Mouse (Mus musculus): ENCODE results near the gene Ifna6.
"Not testable (repeated sequence)": the region's sequence is repeated elsewhere in the genome, so short reads cannot be mapped to it uniquely, and the experiment has no call there.

Ifna6 gene

DNA sequence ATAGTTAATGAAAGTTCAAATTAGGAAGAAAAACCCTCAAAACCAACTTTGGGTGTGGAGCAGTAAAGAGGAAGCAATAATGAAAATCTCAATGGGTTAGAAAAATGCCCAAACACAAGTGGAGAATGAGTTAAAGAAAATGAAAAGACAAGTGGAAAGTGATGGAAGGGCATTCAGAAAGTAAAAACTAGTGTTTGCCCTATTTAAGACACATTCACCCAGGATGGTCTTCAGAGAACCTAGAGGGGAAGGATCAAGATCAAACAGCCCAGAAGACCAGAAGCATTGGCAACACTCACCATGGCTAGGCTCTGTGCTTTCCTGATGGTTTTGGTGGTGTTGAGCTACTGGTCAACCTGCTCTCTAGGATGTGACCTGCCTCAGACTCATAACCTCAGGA, at the start of gene Ifna6:
Gene Ifna6, plus strand, starts transcription at position 301 of the 400 bp plus-strand sequence.
- not testable (repeated sequence) for DNase-seq (ENCODE audit: low spot score)

DNA sequence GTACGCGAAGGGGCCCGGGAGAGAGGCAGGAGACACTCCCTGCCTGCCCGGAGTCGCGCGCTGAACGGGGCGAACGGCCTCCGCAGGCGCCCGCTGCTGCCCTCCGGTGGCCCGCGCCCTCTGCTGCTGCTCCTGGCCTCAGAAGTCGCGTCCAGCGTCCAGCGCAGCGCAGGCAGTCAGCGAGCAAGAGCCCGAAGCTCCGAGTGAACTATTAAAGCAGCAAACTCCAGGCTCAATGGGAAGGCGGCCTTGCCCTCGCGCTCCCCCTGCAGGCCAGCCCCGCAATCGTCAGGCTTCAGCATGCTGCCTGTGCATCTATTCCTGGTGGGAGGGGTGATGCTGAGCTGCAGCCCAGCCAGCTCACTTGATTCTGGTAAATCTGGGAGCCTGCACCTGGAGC, 47.7 kb upstream of the Ifna6 start, which contains the start of gene Gm13272:
Gene Gm13272, plus strand, starts transcription at position 301 of the 400 bp plus-strand sequence.
- not testable (repeated sequence) for DNase-seq (ENCODE audit: low spot score)

GRCm38 (mm10) chr4:88780320-88780719, 46.9 kb upstream of the Ifna6 start:
- DNase-seq (ENCODE audit: low spot score), result not testable (repeated sequence)

- not testable (repeated sequence) for DNase-seq (ENCODE audit: low spot score)
These were observed 45.4 kb upstream of the Ifna6 start, which contains the start of gene Ifnz for GRCm38 (mm10) chr4:88781831-88782230. Gene Ifnz, plus strand, starts transcription at chr4:88782131.

DNA sequence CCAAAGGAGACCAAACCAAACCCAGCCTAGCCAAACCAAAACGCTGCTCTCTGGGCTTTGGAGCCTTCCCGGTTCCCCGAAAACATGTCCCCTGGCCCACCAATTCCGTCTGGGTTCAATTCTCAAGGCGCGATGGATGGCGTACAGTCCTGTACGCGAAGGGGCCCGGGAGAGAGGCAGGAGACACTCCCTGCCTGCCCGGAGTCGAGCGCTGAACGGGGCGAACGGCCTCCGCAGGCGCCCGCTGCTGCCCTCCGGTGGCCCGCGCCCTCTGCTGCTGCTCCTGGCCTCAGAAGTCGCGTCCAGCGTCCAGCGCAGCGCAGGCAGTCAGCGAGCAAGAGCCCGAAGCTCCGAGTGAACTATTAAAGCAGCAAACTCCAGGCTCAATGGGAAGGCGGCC, 44.9 kb upstream of the Ifna6 start:
- DNase-seq (ENCODE audit: low spot score), result peak; percentile 31

GRCm38 (mm10) chr4:88785409-88785808, 41.8 kb upstream of the Ifna6 start, which contains the start of gene Gm13276:
Gene Gm13276, plus strand, starts transcription at chr4:88785709.
- not testable (repeated sequence) for DNase-seq (ENCODE audit: low spot score)

DNA sequence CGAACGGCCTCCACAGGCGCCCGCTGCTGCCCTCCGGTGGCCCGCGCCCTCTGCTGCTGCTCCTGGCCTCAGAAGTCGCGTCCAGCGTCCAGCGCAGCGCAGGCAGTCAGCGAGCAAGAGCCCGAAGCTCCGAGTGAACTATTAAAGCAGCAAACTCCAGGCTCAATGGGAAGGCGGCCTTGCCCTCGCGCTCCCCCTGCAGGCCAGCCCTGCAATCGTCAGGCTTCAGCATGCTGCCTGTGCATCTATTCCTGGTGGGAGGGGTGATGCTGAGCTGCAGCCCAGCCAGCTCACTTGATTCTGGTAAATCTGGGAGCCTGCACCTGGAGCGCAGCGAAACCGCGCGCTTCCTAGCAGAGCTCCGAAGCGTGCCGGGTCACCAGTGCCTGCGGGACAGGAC, 38.8 kb upstream of the Ifna6 start, which contains the start of gene Gm13277:
Gene Gm13277, plus strand, starts transcription at position 231 of the 400 bp plus-strand sequence.
- peak; percentile 62 for DNase-seq (ENCODE audit: low spot score)

DNA sequence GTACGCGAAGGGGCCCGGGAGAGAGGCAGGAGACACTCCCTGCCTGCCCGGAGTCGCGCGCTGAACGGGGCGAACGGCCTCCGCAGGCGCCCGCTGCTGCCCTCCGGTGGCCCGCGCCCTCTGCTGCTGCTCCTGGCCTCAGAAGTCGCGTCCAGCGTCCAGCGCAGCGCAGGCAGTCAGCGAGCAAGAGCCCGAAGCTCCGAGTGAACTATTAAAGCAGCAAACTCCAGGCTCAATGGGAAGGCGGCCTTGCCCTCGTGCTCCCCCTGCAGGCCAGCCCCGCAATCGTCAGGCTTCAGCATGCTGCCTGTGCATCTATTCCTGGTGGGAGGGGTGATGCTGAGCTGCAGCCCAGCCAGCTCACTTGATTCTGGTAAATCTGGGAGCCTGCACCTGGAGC, 36.0 kb upstream of the Ifna6 start, which contains the start of gene Gm13278:
Gene Gm13278, plus strand, starts transcription at position 301 of the 400 bp plus-strand sequence.
- DNase-seq (ENCODE audit: low spot score), result not testable (repeated sequence)

GRCm38 (mm10) chr4:88793936-88794675, 33.1 kb upstream of the Ifna6 start, which contains the start of gene Gm13275:
Gene Gm13275, plus strand, starts transcription at chr4:88794487.
- DNase-seq (ENCODE audit: low spot score), result peak; percentile 71

DNA sequence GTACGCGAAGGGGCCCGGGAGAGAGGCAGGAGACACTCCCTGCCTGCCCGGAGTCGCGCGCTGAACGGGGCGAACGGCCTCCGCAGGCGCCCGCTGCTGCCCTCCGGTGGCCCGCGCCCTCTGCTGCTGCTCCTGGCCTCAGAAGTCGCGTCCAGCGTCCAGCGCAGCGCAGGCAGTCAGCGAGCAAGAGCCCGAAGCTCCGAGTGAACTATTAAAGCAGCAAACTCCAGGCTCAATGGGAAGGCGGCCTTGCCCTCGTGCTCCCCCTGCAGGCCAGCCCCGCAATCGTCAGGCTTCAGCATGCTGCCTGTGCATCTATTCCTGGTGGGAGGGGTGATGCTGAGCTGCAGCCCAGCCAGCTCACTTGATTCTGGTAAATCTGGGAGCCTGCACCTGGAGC, 30.1 kb upstream of the Ifna6 start, which contains the start of gene Gm13279:
Gene Gm13279, plus strand, starts transcription at position 301 of the 400 bp plus-strand sequence.
- not testable (repeated sequence) for DNase-seq (ENCODE audit: low spot score)

- not testable (repeated sequence) for DNase-seq (ENCODE audit: low spot score)
These were observed 27.9 kb upstream of the Ifna6 start, which contains the start of gene Gm13285 for GRCm38 (mm10) chr4:88799365-88799764. Gene Gm13285, plus strand, starts transcription at chr4:88799665.

DNA sequence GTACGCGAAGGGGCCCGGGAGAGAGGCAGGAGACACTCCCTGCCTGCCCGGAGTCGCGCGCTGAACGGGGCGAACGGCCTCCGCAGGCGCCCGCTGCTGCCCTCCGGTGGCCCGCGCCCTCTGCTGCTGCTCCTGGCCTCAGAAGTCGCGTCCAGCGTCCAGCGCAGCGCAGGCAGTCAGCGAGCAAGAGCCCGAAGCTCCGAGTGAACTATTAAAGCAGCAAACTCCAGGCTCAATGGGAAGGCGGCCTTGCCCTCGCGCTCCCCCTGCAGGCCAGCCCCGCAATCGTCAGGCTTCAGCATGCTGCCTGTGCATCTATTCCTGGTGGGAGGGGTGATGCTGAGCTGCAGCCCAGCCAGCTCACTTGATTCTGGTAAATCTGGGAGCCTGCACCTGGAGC, 24.3 kb upstream of the Ifna6 start, which contains the start of gene Gm13287:
Gene Gm13287, plus strand, starts transcription at position 301 of the 400 bp plus-strand sequence.
- not testable (repeated sequence) for DNase-seq (ENCODE audit: low spot score)

- not testable (repeated sequence) for DNase-seq (ENCODE audit: low spot score)
These were observed 22.0 kb upstream of the Ifna6 start, which contains the start of gene Gm13288 for GRCm38 (mm10) chr4:88805231-88805630. Gene Gm13288, plus strand, starts transcription at chr4:88805531.

- DNase-seq (ENCODE audit: low spot score), result peak; percentile 49
These were observed 21.5 kb upstream of the Ifna6 start for GRCm38 (mm10) chr4:88805761-88806160.

DNA sequence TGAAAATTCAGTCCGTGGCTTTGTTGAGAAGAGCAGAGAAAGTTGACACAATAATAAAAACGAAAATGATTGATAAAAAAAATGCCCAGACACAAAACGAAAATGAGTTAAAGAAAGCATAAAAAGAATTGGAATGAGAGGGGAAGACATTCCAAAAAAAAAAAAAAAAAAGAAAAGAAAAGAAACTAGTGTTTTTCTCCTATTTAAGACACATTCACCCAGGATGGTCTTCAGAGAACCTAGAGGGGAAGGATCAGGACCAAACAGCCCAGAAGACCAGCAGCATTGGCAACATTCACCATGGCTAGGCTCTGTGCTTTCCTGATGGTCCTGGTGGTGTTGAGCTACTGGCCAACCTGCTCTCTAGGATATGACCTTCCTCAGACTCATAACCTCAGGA, 11.3 kb upstream of the Ifna6 start, which contains the start of gene Ifna7:
Gene Ifna7, plus strand, starts transcription at position 301 of the 400 bp plus-strand sequence.
- no peak for DNase-seq (ENCODE audit: low spot score)

GRCm38 (mm10) chr4:88819659-88820058, 7.6 kb upstream of the Ifna6 start, which contains the start of gene Ifna11:
Gene Ifna11, plus strand, starts transcription at chr4:88819959.
- DNase-seq (ENCODE audit: low spot score), result no peak

DNA sequence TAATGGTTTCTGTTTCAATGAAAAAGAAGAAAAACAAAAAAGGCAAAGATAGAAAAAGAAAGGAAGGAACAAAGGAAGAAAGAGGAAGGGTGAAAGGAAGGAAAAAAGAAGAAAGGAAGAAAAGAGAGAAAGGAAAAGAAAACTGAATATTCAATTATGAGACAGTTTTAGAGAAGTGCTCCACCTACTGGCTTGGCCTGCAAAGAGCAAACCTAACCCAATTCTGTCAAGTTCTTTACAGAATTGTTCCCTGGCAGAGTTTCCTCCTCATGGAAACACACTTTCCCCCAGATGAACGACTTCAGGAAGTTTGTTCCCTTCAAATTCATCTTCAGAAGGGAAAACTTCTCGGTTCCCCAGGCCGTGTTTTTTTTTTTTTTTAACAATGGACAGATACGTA, 4.2 kb upstream of the Ifna6 start:
- DNase-seq (ENCODE audit: low spot score), result no peak

DNA sequence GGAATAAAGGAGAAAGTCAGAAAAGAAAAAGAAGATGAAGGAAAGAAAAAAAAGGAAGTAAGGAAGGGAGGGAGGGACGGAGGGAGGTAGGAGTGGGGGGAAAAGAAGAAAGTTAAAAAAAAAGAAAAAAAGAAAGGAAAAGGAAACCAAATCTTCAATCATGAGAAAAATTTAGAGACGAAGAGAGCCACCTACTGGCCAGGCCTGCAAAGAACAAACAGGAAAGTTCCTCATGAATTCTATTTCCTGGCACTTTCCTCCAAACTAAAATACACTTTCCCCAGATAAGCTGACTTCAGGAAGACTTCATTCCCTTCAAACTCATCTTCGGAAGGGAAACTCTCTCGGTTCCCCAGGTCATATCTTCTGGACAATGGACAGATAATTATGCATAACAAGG, 3.3 kb downstream of the Ifna6 start:
- no peak for DNase-seq (ENCODE audit: low spot score)

- not testable (repeated sequence) for DNase-seq (ENCODE audit: low spot score)
These were observed 8.0 kb downstream of the Ifna6 start, which contains the start of gene Ifna5 for GRCm38 (mm10) chr4:88835225-88835624. Gene Ifna5, plus strand, starts transcription at chr4:88835525.

GRCm38 (mm10) chr4:88838828-88839227, 11.6 kb downstream of the Ifna6 start:
- DNase-seq (ENCODE audit: low spot score), result no peak

DNA sequence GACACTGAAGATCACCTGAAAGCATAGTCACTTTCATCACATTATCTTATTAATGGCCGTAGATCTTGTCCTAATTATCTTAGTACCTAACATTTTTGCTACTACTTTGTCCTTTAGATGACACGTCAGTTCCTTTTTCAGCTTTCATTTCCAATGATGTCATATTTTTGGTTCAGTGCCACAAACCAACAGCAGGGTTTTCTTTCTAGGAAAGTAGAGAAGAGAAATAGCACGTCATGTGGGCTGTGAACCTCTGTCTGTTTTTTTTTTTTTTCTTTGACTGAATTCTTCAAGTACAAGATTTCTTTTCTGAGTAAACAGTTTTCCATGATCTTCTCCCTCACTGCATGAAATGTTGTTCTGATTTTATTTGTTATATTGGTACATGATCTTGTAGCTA, 12.8 kb downstream of the Ifna6 start:
- no peak for DNase-seq (ENCODE audit: low spot score)

DNA sequence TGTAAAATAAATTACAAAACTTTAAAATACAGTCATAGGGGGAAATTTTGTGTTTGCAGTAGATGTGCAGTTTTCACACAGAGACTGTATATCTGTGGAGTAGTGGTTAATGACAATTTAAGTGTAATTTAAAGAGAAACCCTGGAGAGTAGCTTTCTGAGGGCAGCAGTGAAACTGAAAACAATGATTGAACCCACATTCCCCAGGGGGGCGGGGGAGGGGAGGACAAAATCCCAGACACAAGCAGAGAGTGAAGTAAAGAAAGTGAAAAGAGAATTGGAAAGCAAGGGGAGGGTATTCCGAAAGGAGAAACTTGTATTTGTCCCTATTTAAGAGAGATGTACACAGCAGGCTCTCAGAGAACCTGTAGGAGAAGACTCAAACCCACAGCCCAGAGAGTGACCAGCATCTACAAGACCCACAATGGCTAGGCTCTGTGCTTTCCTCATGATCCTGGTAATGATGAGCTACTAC, 14.3 kb downstream of the Ifna6 start, which contains the start of gene Ifna4:
Gene Ifna4, plus strand, starts transcription at position 424 of the 474 bp plus-strand sequence.
- DNase-seq (ENCODE audit: low spot score), result no peak
